Mouse (Mus musculus): ENCODE measurements around the gene Snrpe. TPM values are rescaled to one million over a fixed set of nuclear protein-coding genes. Genes with fewer than 3 reads are reported as not detected.

The Snrpe gene
- total RNA-seq, 2 experiments from 2014 or later, result 81.4 to 91.9 TPM

Other genes starting within 250 kb of the Snrpe start
- gene Etnk2, start 246.7 kb downstream of the Snrpe start, total RNA-seq (2021), result 10 to 100 TPM in 1 of 2 experiments, 1 to 10 TPM in 1; 6.0 to 10.2 TPM
- gene Sox13, start 185.9 kb downstream of the Snrpe start, total RNA-seq (2021), result 1 to 10 TPM; 7.5 to 9.4 TPM
- 1 to 10 TPM; 5.6 to 6.0 TPM for gene Zbed6, start 50.6 kb upstream of the Snrpe start, total RNA-seq (2021)
- 10 to 100 TPM; 26.0 to 26.8 TPM for gene Gm38394, start 51.0 kb upstream of the Snrpe start, total RNA-seq (2021)
- under 1 TPM; 0.63 to 0.75 TPM for gene Lax1, start 79.8 kb upstream of the Snrpe start, total RNA-seq (2021)
- 100 to 1,000 TPM; 257 to 273 TPM for gene Atp2b4, start 190.8 kb upstream of the Snrpe start, total RNA-seq (2021)

Data from left cerebral cortex, postnatal 10 days (tissue).